Mouse (Mus musculus): ENCODE measurements around the gene Nrn1l. TPM values are rescaled to one million over a fixed set of nuclear protein-coding genes. Genes with fewer than 3 reads are reported as not detected.

Gene Nrn1l
- polyA plus RNA-seq, 1 experiment from 2014 or later: 0.56 TPM

GRCm38 (mm10) chr8:105889756-105890465, 3.5 kb upstream of the Nrn1l start:
- no peak for DNase-seq (ENCODE audit: low spot score)

- no peak for DNase-seq (ENCODE audit: low spot score)
These were observed 2.5 kb upstream of the Nrn1l start for GRCm38 (mm10) chr8:105890870-105891269.

GRCm38 (mm10) chr8:105892432-105892831, 935 bp upstream of the Nrn1l start:
- peak; percentile 27 for DNase-seq (ENCODE audit: low spot score)

GRCm38 (mm10) chr8:105897801-105898480, 4.6 kb downstream of the Nrn1l start:
- no peak for DNase-seq (ENCODE audit: low spot score)

- peak; percentile 95 for DNase-seq (ENCODE audit: low spot score)
These were observed 7.0 kb downstream of the Nrn1l start, which contains the start of gene Pskh1 for GRCm38 (mm10) chr8:105900180-105900940. Gene Pskh1, plus strand, starts transcription at chr8:105900441.

GRCm38 (mm10) chr8:105900941-105901616, 7.7 kb downstream of the Nrn1l start:
- DNase-seq (ENCODE audit: low spot score): peak; percentile 33

GRCm38 (mm10) chr8:105919390-105919789, 26.0 kb downstream of the Nrn1l start:
- no peak for DNase-seq (ENCODE audit: low spot score)

- no peak for DNase-seq (ENCODE audit: low spot score)
These were observed 31.8 kb downstream of the Nrn1l start for GRCm38 (mm10) chr8:105925123-105925522.

- DNase-seq (ENCODE audit: low spot score): peak; percentile 83
These were observed 37.2 kb downstream of the Nrn1l start for GRCm38 (mm10) chr8:105930602-105931001.

GRCm38 (mm10) chr8:105931271-105931670, 37.9 kb downstream of the Nrn1l start:
- DNase-seq (ENCODE audit: low spot score): no peak

GRCm38 (mm10) chr8:105932525-105932924, 39.2 kb downstream of the Nrn1l start:
- no peak for DNase-seq (ENCODE audit: low spot score)

- DNase-seq (ENCODE audit: low spot score): no peak
These were observed 40.4 kb downstream of the Nrn1l start, which contains the start of gene Ctrl for GRCm38 (mm10) chr8:105933762-105934161. Gene Ctrl, minus strand, starts transcription at chr8:105933862.

GRCm38 (mm10) chr8:105935105-105935504, 41.7 kb downstream of the Nrn1l start:
- DNase-seq (ENCODE audit: low spot score): no peak

- DNase-seq (ENCODE audit: low spot score): no peak
These were observed 42.7 kb downstream of the Nrn1l start for GRCm38 (mm10) chr8:105935863-105936603.

- DNase-seq (ENCODE audit: low spot score): peak; percentile 62
These were observed 43.6 kb downstream of the Nrn1l start for GRCm38 (mm10) chr8:105936866-105937475.

- DNase-seq (ENCODE audit: low spot score): peak; percentile 72
These were observed 44.3 kb downstream of the Nrn1l start for GRCm38 (mm10) chr8:105937496-105938305.

- no peak for DNase-seq (ENCODE audit: low spot score)
These were observed 44.9 kb downstream of the Nrn1l start, which contains the start of gene Psmb10 for GRCm38 (mm10) chr8:105938306-105938669. Gene Psmb10, minus strand, starts transcription at chr8:105938444.

GRCm38 (mm10) chr8:105942026-105942425, 48.7 kb downstream of the Nrn1l start:
- no peak for DNase-seq (ENCODE audit: low spot score)

GRCm38 (mm10) chr8:105942542-105942941, 49.2 kb downstream of the Nrn1l start:
- no peak for DNase-seq (ENCODE audit: low spot score)

Data from thymus, postnatal 0 days (tissue).